Mouse (Mus musculus) lung, embryonic 16.5 days (tissue): Measurements from ENCODE around the gene Cerk. TPM values are rescaled to one million over a fixed set of nuclear protein-coding genes. Genes with fewer than 3 reads are reported as not detected.
A peak's percentile ranks its signal among the peaks of the same experiment; 100 is the strongest.
"Not testable (repeated sequence)": the region's sequence is repeated elsewhere in the genome, so short reads cannot be mapped to it uniquely, and the experiment has no call there.

Experiments
- ATAC-seq: fragments of 200-750 bp; cut with Nextera tagmentation; 2 replicates; pipeline ENCODE4 v1.8.0; 2017; ENCODE audit warnings: low read depth, mild to moderate bottlenecking, moderate library complexity
- H3K27ac ChIP-seq: fragments of 300-500 bp; sonication (generic); 2 replicates; pipeline ENCODE4 v1.5.1; 2014; ENCODE audit warnings: mild to moderate bottlenecking, control low read depth, low read length
- H3K27me3 ChIP-seq: fragments of 300-500 bp; sonication (generic); 2 replicates; pipeline ENCODE4 v1.6.1; 2014; ENCODE audit warnings: low read depth, low read length, mixed read lengths; ENCODE audit not compliant: control insufficient read depth, insufficient read depth
- H3K36me3 ChIP-seq: fragments of 300-500 bp; sonication (generic); 2 replicates; pipeline ENCODE4 v1.6.1; 2014; ENCODE audit warnings: low read length; ENCODE audit not compliant: control insufficient read depth, insufficient read depth
- H3K4me1 ChIP-seq: fragments of 300-500 bp; sonication (generic); replicated peaks from 2 replicates; pipeline ENCODE4 v1.6.1; 2014; ENCODE audit warnings: low read length, mixed read lengths; ENCODE audit not compliant: control insufficient read depth, insufficient read depth
- H3K4me2 ChIP-seq: fragments of 300-500 bp; sonication (generic); 2 replicates; pipeline ENCODE4 v1.6.1; 2014; ENCODE audit warnings: low read depth, low read length, control low read depth
- H3K4me3 ChIP-seq: fragments of 300-500 bp; sonication (generic); 2 replicates; pipeline ENCODE4 v1.5.1; 2014; ENCODE audit warnings: mild to moderate bottlenecking, low read length, control low read depth
- H3K9ac ChIP-seq: fragments of 300-500 bp; sonication (generic); 2 replicates; pipeline ENCODE4 v1.6.1; 2014; ENCODE audit warnings: low read length, control low read depth
- H3K9me3 ChIP-seq: fragments of 300-500 bp; sonication (generic); 2 replicates; pipeline ENCODE4 v1.6.1; 2016; ENCODE audit warnings: low read length; ENCODE audit not compliant: control insufficient read depth
- WGBS: fragments of 180-500 bp; shearing (Covaris S2); extraction: QIAGEN DNeasy Blood & Tissue Kit; methylation state at CpG from one replicate; pipeline ENCODE4 v1.1.7; 2014; 5-methylcytosine and 5-hydroxymethylcytosine counted together
- polyA plus RNA-seq: library from polyadenylated mRNA; unstranded; fragments of >200 nt; fragmentation: Nextera tagmentation; extraction: Ambion mirVana; gene quantifications from 2 replicates; pipeline ENCODE4 v1.2.1, GENCODE M21; 2015

Gene Cerk
- polyA plus RNA-seq, 1 experiment from 2014 or later = 26.4 TPM

- no peak overlapping the region for H3K4me3 ChIP-seq
- no peak for ATAC-seq
- H3K27ac ChIP-seq = peak overlapping the region; percentile 27; the same call in 1 of the 2 replicates
- WGBS = 72% methylated on average over 21 of the region's 21 CpGs
- H3K4me1 ChIP-seq = peaks cover 19% of the 10 kb centered on the region
- H3K9ac ChIP-seq = no peak overlapping the region
- peaks cover 17% of the 10 kb centered on the region for H3K36me3 ChIP-seq
- H3K27me3 ChIP-seq = no peaks in the 10 kb centered on the region
- H3K4me2 ChIP-seq = no peak overlapping the region
- no peaks in the 10 kb centered on the region for H3K9me3 ChIP-seq
Observed at GRCm38 (mm10) chr15:86164718-86165345, 21.1 kb downstream of the Cerk start.

GRCm38 (mm10) chr15:86161800-86162199 is 24.1 kb downstream of the Cerk start:
- not testable (repeated sequence) for H3K27me3 ChIP-seq, H3K4me3 ChIP-seq, H3K4me2 ChIP-seq, H3K9me3 ChIP-seq, ATAC-seq, H3K27ac ChIP-seq, H3K4me1 ChIP-seq, H3K9ac ChIP-seq
- WGBS = 96% methylated on average over 3 of the region's 3 CpGs
- H3K36me3 ChIP-seq = peaks cover 17% of the 10 kb centered on the region

- Histone ChIP-seq H3K9me3 (no peaks in the 10 kb centered on the region), H3K4me3 (no peak overlapping the region), H3K27me3 (no peaks in the 10 kb centered on the region), H3K36me3 (peaks cover 20% of the 10 kb centered on the region), H3K9ac (no peak overlapping the region), H3K4me2 (no peak overlapping the region), H3K4me1 (no peaks in the 10 kb centered on the region), H3K27ac (no peak overlapping the region)
- ATAC-seq = no peak
- 62% methylated on average over 9 of the region's 10 CpGs for WGBS
Observed at GRCm38 (mm10) chr15:86160906-86161305, 25.0 kb downstream of the Cerk start.

- 87% methylated on average over 5 of the region's 5 CpGs for WGBS
Observed at GRCm38 (mm10) chr15:86159719-86160118, 26.2 kb downstream of the Cerk start.

GRCm38 (mm10) chr15:86159093-86159492 is 26.8 kb downstream of the Cerk start:
- Histone ChIP-seq H3K9me3 (no peaks in the 10 kb centered on the region), H3K9ac (no peak overlapping the region), H3K27me3 (no peaks in the 10 kb centered on the region), H3K4me1 (no peaks in the 10 kb centered on the region), H3K4me3 (no peak overlapping the region), H3K4me2 (no peak overlapping the region), H3K36me3 (peaks cover 17% of the 10 kb centered on the region), H3K27ac (no peak overlapping the region)
- ATAC-seq = no peak
- 64% methylated on average over 16 of the region's 16 CpGs for WGBS

More at GRCm38 (mm10) chr15:86159719-86160118, 26.2 kb downstream of the Cerk start:
- Histone ChIP-seq H3K4me1 (no peaks in the 10 kb centered on the region), H3K4me2 (no peak overlapping the region), H3K4me3 (no peak overlapping the region), H3K9ac (no peak overlapping the region), H3K9me3 (no peaks in the 10 kb centered on the region), H3K36me3 (peaks cover 19% of the 10 kb centered on the region), H3K27me3 (no peaks in the 10 kb centered on the region), H3K27ac (no peak overlapping the region)
- ATAC-seq = no peak

- H3K27ac ChIP-seq = no peak overlapping the region
- WGBS = 69% methylated on average over 5 of the region's 5 CpGs
- no peak overlapping the region for H3K9ac ChIP-seq
- no peaks in the 10 kb centered on the region for H3K9me3 ChIP-seq
- peaks cover 5% of the 10 kb centered on the region for H3K36me3 ChIP-seq
- ATAC-seq = no peak
- no peaks in the 10 kb centered on the region for H3K4me1 ChIP-seq
- H3K27me3 ChIP-seq = no peaks in the 10 kb centered on the region
- H3K4me3 ChIP-seq = no peak overlapping the region
- H3K4me2 ChIP-seq = no peak overlapping the region
Observed at GRCm38 (mm10) chr15:86156492-86156891, 29.4 kb downstream of the Cerk start.

GRCm38 (mm10) chr15:86153481-86153960 is 32.4 kb downstream of the Cerk start:
- no peak overlapping the region for H3K4me3 ChIP-seq
- no peak overlapping the region for H3K9ac ChIP-seq
- 87% methylated on average over 12 of the region's 12 CpGs for WGBS
- H3K27me3 ChIP-seq = no peaks in the 10 kb centered on the region
- H3K4me2 ChIP-seq = no peak overlapping the region
- no peak overlapping the region for H3K27ac ChIP-seq
- no peaks in the 10 kb centered on the region for H3K9me3 ChIP-seq
- peaks cover 9% of the 10 kb centered on the region for H3K36me3 ChIP-seq
- no peak for ATAC-seq
- H3K4me1 ChIP-seq = no peaks in the 10 kb centered on the region

- H3K9me3 ChIP-seq = no peaks in the 10 kb centered on the region
- no peak overlapping the region for H3K4me2 ChIP-seq
- no peaks in the 10 kb centered on the region for H3K27me3 ChIP-seq
- no peak overlapping the region for H3K9ac ChIP-seq
- H3K4me1 ChIP-seq = no peaks in the 10 kb centered on the region
- peaks cover 15% of the 10 kb centered on the region; the same call in 1 of the 2 replicates for H3K36me3 ChIP-seq
- WGBS = 77% methylated on average over 4 of the region's 4 CpGs
- ATAC-seq = no peak
- no peak overlapping the region for H3K4me3 ChIP-seq
- H3K27ac ChIP-seq = no peak overlapping the region
Observed at GRCm38 (mm10) chr15:86150593-86150992, 35.3 kb downstream of the Cerk start.

- peaks cover 24% of the 10 kb centered on the region for H3K36me3 ChIP-seq
- H3K9ac ChIP-seq = no peak overlapping the region
- H3K9me3 ChIP-seq = no peaks in the 10 kb centered on the region
- no peaks in the 10 kb centered on the region for H3K27me3 ChIP-seq
- 81% methylated on average over 8 of the region's 8 CpGs for WGBS
- no peak overlapping the region for H3K4me3 ChIP-seq
- H3K4me2 ChIP-seq = no peak overlapping the region
- H3K4me1 ChIP-seq = no peaks in the 10 kb centered on the region
- H3K27ac ChIP-seq = no peak overlapping the region
- no peak for ATAC-seq
Observed at GRCm38 (mm10) chr15:86146922-86147321, 39.0 kb downstream of the Cerk start.
